ENCODE assay signal across 8 mouse cellular contexts in genomic region chr7:67647277-67647676, GRCm38 (mm10). TPM values are rescaled to one million over a fixed set of nuclear protein-coding genes. Genes with fewer than 3 reads are reported as not detected.
A peak's percentile ranks its signal among the peaks of the same experiment; 100 is the strongest.
DNase-seq lines count a peak whose midpoint lies in the region; ATAC-seq and TF ChIP-seq lines count a peak whose summit lies in the region.

TSS of gene Ttc23 (plus strand) at chr7:67647410.

- peaks cover 33% of the 10 kb centered on the region for H3K79me2 ChIP-seq in C2C12 (ENCODE audit: control insufficient read depth, insufficient read depth)

- peak within 1 kb of the TSS; percentile 68 for H3K4me2 ChIP-seq in forebrain, embryonic 14.5 days (ENCODE audit: low read length)
- peak within 1 kb of the TSS; percentile 80 for H3K4me2 ChIP-seq in liver, embryonic 16.5 days (ENCODE audit: low read depth, low read length)
- H3K4me2 ChIP-seq in stomach, postnatal 0 days (replicated peaks; ENCODE audit: low read depth): peak within 1 kb of the TSS; percentile 72

- H3K27me3 ChIP-seq in C2C12 (ENCODE audit: control insufficient read depth, insufficient read depth, insufficient read length): no peaks in the 10 kb centered on the region
- no peaks in the 10 kb centered on the region for H3K27me3 ChIP-seq in forebrain, embryonic 14.5 days (replicated peaks; ENCODE audit: control insufficient read depth, insufficient read depth, low read length)
- H3K27me3 ChIP-seq in liver, embryonic 16.5 days (ENCODE audit: control insufficient read depth, insufficient read depth, low read depth, low read length): no peaks in the 10 kb centered on the region
- no peaks in the 10 kb centered on the region for H3K27me3 ChIP-seq in stomach, postnatal 0 days (ENCODE audit: control insufficient read depth, insufficient read depth, low read length)

- no peak for ATAC-seq in forebrain, embryonic 14.5 days
- no peak for ATAC-seq in liver, embryonic 16.5 days (ENCODE audit: low read depth)
- ATAC-seq in stomach, postnatal 0 days (ENCODE audit: low FRiP score, low TSS enrichment): no peak

- peak; percentile 57 for DNase-seq in adrenal gland, adult 2 months
- DNase-seq in forebrain, embryonic 14.5 days (ENCODE audit: low spot score): peak; percentile 79
- no peak for DNase-seq in heart, postnatal 4 days
- no peak for DNase-seq in stomach, postnatal 0 days (ENCODE audit: low spot score)
- no peak for DNase-seq in left cerebral cortex, postnatal 14 days (ENCODE audit: low spot score in 2 of 2)
- no peak for DNase-seq in right cerebral cortex, postnatal 36 days (ENCODE audit: low spot score in 2 of 2)

- H3K27ac ChIP-seq in forebrain, embryonic 14.5 days (ENCODE audit: low read depth, low read length): no peak within 1 kb of the TSS
- no peak within 1 kb of the TSS for H3K27ac ChIP-seq in liver, embryonic 16.5 days (ENCODE audit: low read length)
- peak within 1 kb of the TSS; percentile 59 for H3K27ac ChIP-seq in stomach, postnatal 0 days (replicated peaks)

- no peaks in the 10 kb centered on the region for H3K9me3 ChIP-seq in forebrain, embryonic 14.5 days (replicated peaks; ENCODE audit: control insufficient read depth, low read length)
- no peaks in the 10 kb centered on the region for H3K9me3 ChIP-seq in liver, embryonic 16.5 days (replicated peaks; ENCODE audit: control insufficient read depth, low read length)
- no peaks in the 10 kb centered on the region for H3K9me3 ChIP-seq in stomach, postnatal 0 days (ENCODE audit: control insufficient read depth, low read length)

- peak within 1 kb of the TSS; percentile 47 for H3ac ChIP-seq in C2C12 (ENCODE audit: control insufficient read depth, insufficient read length, low read depth)

- H3K9ac ChIP-seq in forebrain, embryonic 14.5 days (ENCODE audit: low read length): peak within 1 kb of the TSS; percentile 87
- peak within 1 kb of the TSS; percentile 84; the same call in 1 of the 2 replicates for H3K9ac ChIP-seq in liver, embryonic 16.5 days (ENCODE audit: low read depth, low read length)
- H3K9ac ChIP-seq in stomach, postnatal 0 days (ENCODE audit: low read length): peak within 1 kb of the TSS; percentile 91

- TF ChIP-seq EP300 in stomach, postnatal 0 days (optimal IDR thresholded peaks at IDR 0.05): no peak

- 2% methylated on average over 5 of the region's 5 CpGs for WGBS in forebrain, embryonic 14.5 days
- 39% methylated on average over 5 of the region's 5 CpGs for WGBS in liver, embryonic 16.5 days (ENCODE audit: insufficient replicate concordance)
- WGBS in stomach, postnatal 0 days: 2% methylated on average over 5 of the region's 5 CpGs

- H3K4me3 ChIP-seq in C2C12 (ENCODE audit: insufficient read depth, poor library complexity, severe bottlenecking): peak within 1 kb of the TSS; percentile 36
- peak within 1 kb of the TSS; percentile 76 for H3K4me3 ChIP-seq in forebrain, embryonic 14.5 days (ENCODE audit: low read depth, low read length)
- H3K4me3 ChIP-seq in liver, embryonic 16.5 days (ENCODE audit: low read depth, low read length): peak within 1 kb of the TSS; percentile 86
- peak within 1 kb of the TSS; percentile 48 for H3K4me3 ChIP-seq in stomach, postnatal 0 days (ENCODE audit: low read depth, low read length)

- TF ChIP-seq CTCF in C2C12 (IDR thresholded peaks at IDR 0.05; ENCODE audit: control insufficient read depth, insufficient read depth, insufficient read length): no peak
- peak; percentile 8; the same call in 1 of the 2 replicates for TF ChIP-seq CTCF in stomach, postnatal 0 days (IDR thresholded peaks at IDR 0.05; ENCODE audit: low read depth)

- no peaks in the 10 kb centered on the region for H3K36me3 ChIP-seq in C2C12 (ENCODE audit: control insufficient read depth, insufficient read depth)
- no peaks in the 10 kb centered on the region for H3K36me3 ChIP-seq in forebrain, embryonic 14.5 days (ENCODE audit: control insufficient read depth, insufficient read depth, low read length)
- H3K36me3 ChIP-seq in liver, embryonic 16.5 days (ENCODE audit: control insufficient read depth, insufficient read depth): no peaks in the 10 kb centered on the region
- H3K36me3 ChIP-seq in stomach, postnatal 0 days (ENCODE audit: control insufficient read depth, insufficient read depth, low read length): no peaks in the 10 kb centered on the region

- peaks cover 13% of the 10 kb centered on the region; the same call in 1 of the 2 replicates for H3K4me1 ChIP-seq in forebrain, embryonic 14.5 days (ENCODE audit: control insufficient read depth, insufficient read depth, low read length)
- peaks cover 6% of the 10 kb centered on the region for H3K4me1 ChIP-seq in liver, embryonic 16.5 days (ENCODE audit: control insufficient read depth, low read depth, low read length)
- H3K4me1 ChIP-seq in stomach, postnatal 0 days (replicated peaks; ENCODE audit: control insufficient read depth, insufficient read depth): no peaks in the 10 kb centered on the region

- H3K79me3 ChIP-seq in C2C12 (ENCODE audit: low read depth): peaks cover 13% of the 10 kb centered on the region

- intact Hi-C loops in left cerebral cortex, postnatal 14 days (cut with DNase I): no loop called here

TF ChIP-seq in C2C12, 6 proteins besides CTCF, POLR2A, EP300 and RAD21:
- TF ChIP-seq MYOG (IDR thresholded peaks at IDR 0.05; ENCODE audit: control insufficient read depth, extremely low read depth, insufficient read length) (no peak), FOSL1 (IDR thresholded peaks at IDR 0.05; ENCODE audit: insufficient read depth, low read length, poor library complexity, severe bottlenecking) (no peak), USF1 (IDR thresholded peaks at IDR 0.05; ENCODE audit: low read depth) (no peak), CEBPB (IDR thresholded peaks at IDR 0.05; ENCODE audit: low read depth) (no peak), MYOD1 (IDR thresholded peaks at IDR 0.05; ENCODE audit: control insufficient read depth, insufficient read length, low read depth) (no peak), MAX (IDR thresholded peaks at IDR 0.05) (no peak)

RNA-seq across cellular contexts. Expression of gene Ttc23, which starts in this region (rescaled TPM):
- polyA plus RNA-seq in C2C12 (2012; fragmentation: generic; extraction: Trizol): 7.2 TPM
- 10 to 100 TPM; 26.8 to 30.1 TPM for total RNA-seq in adrenal gland, adult 2 months (2021)
- polyA plus RNA-seq in adrenal gland, adult 2 months (2012; rRNA removed): 4.9 and 5.1 TPM in 2 replicates
- polyA plus RNA-seq in forebrain, embryonic 14.5 days (2014; fragmentation: Nextera tagmentation; extraction: Ambion mirVana): 14.5 and 14.7 TPM in 2 replicates
- total RNA-seq in heart, postnatal 4 days (2021): 10 to 100 TPM; 34.9 TPM
- 5.0 and 6.0 TPM in 2 replicates for polyA plus RNA-seq in liver, embryonic 16.5 days (2015; fragmentation: Nextera tagmentation; extraction: Ambion mirVana)
- polyA plus RNA-seq in stomach, postnatal 0 days (2015; fragmentation: Nextera tagmentation; extraction: Ambion mirVana): 12.6 and 13.6 TPM in 2 replicates
- total RNA-seq in left cerebral cortex, postnatal 14 days (2021): 1 to 10 TPM; 7.8 to 9.7 TPM

Comparison
In these comparisons a context has a peak if more than half of its experiments do, and no peak if none do; other contexts are left out.
1. H3K4me3 ChIP-seq: peak in every context shown above with its lines; median percentile 86 in liver, embryonic 16.5 days; 76 in forebrain, embryonic 14.5 days; 48 in stomach, postnatal 0 days; 36 in C2C12.
2. DNase-seq: peak in adrenal gland, adult 2 months (single experiment) and forebrain, embryonic 14.5 days (single experiment); none in heart, postnatal 4 days (single experiment), stomach, postnatal 0 days (single experiment), left cerebral cortex, postnatal 14 days (0 of 2) and right cerebral cortex, postnatal 36 days (0 of 2).
3. Peak in every context shown above with its lines, with median percentiles within 50 percentile points of each other: H3K4me2 ChIP-seq and H3K9ac ChIP-seq.